Mouse (Mus musculus) lung, embryonic 16.5 days (tissue): ENCODE measurements around the gene Uri1. TPM values are rescaled to one million over a fixed set of nuclear protein-coding genes. Genes with fewer than 3 reads are reported as not detected.

Experiments
- ATAC-seq: fragments of 200-750 bp; cut with Nextera tagmentation; 2 replicates; pipeline ENCODE4 v1.8.0; 2017; ENCODE audit warnings: low read depth, mild to moderate bottlenecking, moderate library complexity
- H3K27ac ChIP-seq: fragments of 300-500 bp; sonication (generic); 2 replicates; pipeline ENCODE4 v1.5.1; 2014; ENCODE audit warnings: mild to moderate bottlenecking, control low read depth, low read length
- H3K27me3 ChIP-seq: fragments of 300-500 bp; sonication (generic); 2 replicates; pipeline ENCODE4 v1.6.1; 2014; ENCODE audit warnings: low read depth, low read length, mixed read lengths; ENCODE audit not compliant: control insufficient read depth, insufficient read depth
- H3K36me3 ChIP-seq: fragments of 300-500 bp; sonication (generic); 2 replicates; pipeline ENCODE4 v1.6.1; 2014; ENCODE audit warnings: low read length; ENCODE audit not compliant: control insufficient read depth, insufficient read depth
- H3K4me1 ChIP-seq: fragments of 300-500 bp; sonication (generic); replicated peaks from 2 replicates; pipeline ENCODE4 v1.6.1; 2014; ENCODE audit warnings: low read length, mixed read lengths; ENCODE audit not compliant: control insufficient read depth, insufficient read depth
- H3K4me2 ChIP-seq: fragments of 300-500 bp; sonication (generic); 2 replicates; pipeline ENCODE4 v1.6.1; 2014; ENCODE audit warnings: low read depth, low read length, control low read depth
- H3K4me3 ChIP-seq: fragments of 300-500 bp; sonication (generic); 2 replicates; pipeline ENCODE4 v1.5.1; 2014; ENCODE audit warnings: mild to moderate bottlenecking, low read length, control low read depth
- H3K9ac ChIP-seq: fragments of 300-500 bp; sonication (generic); 2 replicates; pipeline ENCODE4 v1.6.1; 2014; ENCODE audit warnings: low read length, control low read depth
- H3K9me3 ChIP-seq: fragments of 300-500 bp; sonication (generic); 2 replicates; pipeline ENCODE4 v1.6.1; 2016; ENCODE audit warnings: low read length; ENCODE audit not compliant: control insufficient read depth
- WGBS: fragments of 180-500 bp; shearing (Covaris S2); extraction: QIAGEN DNeasy Blood & Tissue Kit; methylation state at CpG from one replicate; pipeline ENCODE4 v1.1.7; 2014; 5-methylcytosine and 5-hydroxymethylcytosine counted together
- polyA plus RNA-seq: library from polyadenylated mRNA; unstranded; fragments of >200 nt; fragmentation: Nextera tagmentation; extraction: Ambion mirVana; gene quantifications from 2 replicates; pipeline ENCODE4 v1.2.1, GENCODE M21; 2015

The Uri1 gene
- polyA plus RNA-seq, 1 experiment from 2014 or later, result 46.1 TPM

DNA sequence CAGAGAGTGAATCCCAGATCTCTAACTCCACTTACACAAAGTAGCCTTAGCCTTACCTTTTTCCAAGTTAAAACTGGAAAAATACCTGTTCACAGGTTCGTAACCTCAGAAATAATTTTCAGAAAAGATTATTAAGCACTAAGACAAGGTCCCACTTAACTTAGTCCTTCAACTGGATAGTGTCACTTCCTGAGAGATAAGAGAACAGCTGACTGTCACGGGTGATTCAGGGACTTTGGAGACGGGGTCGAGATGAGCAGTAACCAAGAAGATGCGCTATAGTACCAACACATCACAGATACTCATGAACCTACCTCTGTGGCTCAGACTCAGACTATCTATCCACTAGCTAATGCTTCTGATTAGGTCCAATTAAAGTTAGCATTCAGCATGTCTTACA is 38.5 kb downstream of the Uri1 start:
- Histone ChIP-seq H3K4me2 (no peak overlapping the region), H3K4me1 (no peaks in the 10 kb centered on the region), H3K27me3 (no peaks in the 10 kb centered on the region), H3K36me3 (peaks cover 5% of the 10 kb centered on the region; the same call in 1 of the 2 replicates), H3K4me3 (no peak overlapping the region), H3K9me3 (no peaks in the 10 kb centered on the region), H3K9ac (no peak overlapping the region), H3K27ac (no peak overlapping the region)
- no peak for ATAC-seq
- WGBS, result 68% methylated on average over 5 of the region's 5 CpGs

DNA sequence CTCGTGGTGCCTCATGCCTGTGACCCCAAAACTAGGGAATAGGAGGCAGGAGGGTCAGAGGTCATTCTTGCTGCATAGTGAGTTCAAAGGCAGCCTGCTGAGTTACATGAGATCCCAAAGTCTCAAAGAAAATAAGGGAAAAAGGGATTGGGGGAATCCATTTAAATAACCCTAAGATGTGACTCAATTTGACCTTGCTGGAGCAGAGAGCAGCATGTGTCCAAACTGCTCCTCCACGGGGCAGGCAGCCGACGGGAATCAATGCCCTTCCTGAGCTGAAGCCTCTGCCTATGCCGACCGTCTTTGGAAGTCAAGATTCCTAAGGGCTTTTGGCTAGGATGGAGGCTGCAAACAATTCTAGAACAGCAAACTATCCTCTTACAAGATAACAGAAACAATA is 39.9 kb downstream of the Uri1 start:
- no peak overlapping the region for H3K4me2 ChIP-seq
- H3K4me3 ChIP-seq, result no peak overlapping the region
- H3K4me1 ChIP-seq, result no peaks in the 10 kb centered on the region
- H3K36me3 ChIP-seq, result peaks cover 5% of the 10 kb centered on the region; the same call in 1 of the 2 replicates
- ATAC-seq, result no peak
- H3K27me3 ChIP-seq, result no peaks in the 10 kb centered on the region
- H3K27ac ChIP-seq, result no peak overlapping the region
- no peaks in the 10 kb centered on the region for H3K9me3 ChIP-seq
- no peak overlapping the region for H3K9ac ChIP-seq
- WGBS, result 51% methylated on average over 6 of the region's 6 CpGs

GRCm38 (mm10) chr7:37979729-37980128 is 43.6 kb downstream of the Uri1 start:
- no peak for ATAC-seq
- H3K27me3 ChIP-seq, result no peaks in the 10 kb centered on the region
- no peaks in the 10 kb centered on the region for H3K9me3 ChIP-seq
- peaks cover 10% of the 10 kb centered on the region; the same call in 1 of the 2 replicates for H3K36me3 ChIP-seq
- WGBS, result 89% methylated on average over 3 of the region's 3 CpGs
- H3K4me2 ChIP-seq, result no peak overlapping the region
- H3K27ac ChIP-seq, result no peak overlapping the region
- no peaks in the 10 kb centered on the region for H3K4me1 ChIP-seq
- H3K4me3 ChIP-seq, result no peak overlapping the region
- H3K9ac ChIP-seq, result no peak overlapping the region

DNA sequence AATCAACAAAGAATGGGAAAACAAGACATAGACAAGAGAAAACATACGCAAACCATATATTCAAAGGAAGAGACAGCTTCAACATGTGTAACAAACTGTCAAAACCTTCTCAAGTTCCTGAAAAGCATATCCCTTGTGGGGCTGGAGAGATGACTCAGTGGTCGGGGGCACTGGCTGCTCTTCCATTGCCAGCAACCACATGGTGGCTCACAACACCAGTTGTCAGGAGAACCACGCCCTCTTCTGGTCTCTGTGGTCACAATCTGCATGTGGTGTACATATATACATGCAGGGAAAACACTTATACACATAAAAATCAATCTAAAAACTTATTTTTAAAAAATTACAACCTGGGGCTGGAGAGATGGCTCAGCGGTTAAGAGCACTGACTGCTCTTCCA is 44.9 kb downstream of the Uri1 start:
- no peak overlapping the region for H3K27ac ChIP-seq
- 93% methylated on average over 4 of the region's 4 CpGs for WGBS
- no peak overlapping the region for H3K4me2 ChIP-seq
- no peak overlapping the region for H3K4me3 ChIP-seq
- no peaks in the 10 kb centered on the region for H3K9me3 ChIP-seq
- peaks cover 10% of the 10 kb centered on the region; the same call in 1 of the 2 replicates for H3K36me3 ChIP-seq
- no peak overlapping the region for H3K9ac ChIP-seq
- no peak for ATAC-seq
- no peaks in the 10 kb centered on the region for H3K4me1 ChIP-seq
- H3K27me3 ChIP-seq, result no peaks in the 10 kb centered on the region

GRCm38 (mm10) chr7:37977676-37978075 is 45.7 kb downstream of the Uri1 start:
- H3K27ac ChIP-seq, result no peak overlapping the region
- no peak for ATAC-seq
- no peaks in the 10 kb centered on the region for H3K9me3 ChIP-seq
- 87% methylated on average over 2 of the region's 2 CpGs for WGBS
- H3K4me3 ChIP-seq, result no peak overlapping the region
- H3K36me3 ChIP-seq, result peaks cover 10% of the 10 kb centered on the region; the same call in 1 of the 2 replicates
- no peaks in the 10 kb centered on the region for H3K27me3 ChIP-seq
- H3K9ac ChIP-seq, result no peak overlapping the region
- H3K4me1 ChIP-seq, result no peaks in the 10 kb centered on the region; the same call in 1 of the 2 replicates
- H3K4me2 ChIP-seq, result no peak overlapping the region

GRCm38 (mm10) chr7:37972999-37973555 is 50.3 kb downstream of the Uri1 start:
- no peak for ATAC-seq
- H3K27me3 ChIP-seq, result no peaks in the 10 kb centered on the region
- peaks cover 3% of the 10 kb centered on the region; the same call in 1 of the 2 replicates for H3K36me3 ChIP-seq
- WGBS, result 74% methylated on average over 2 of the region's 2 CpGs
- no peaks in the 10 kb centered on the region for H3K9me3 ChIP-seq
- peaks cover 9% of the 10 kb centered on the region for H3K4me1 ChIP-seq
- no peak overlapping the region for H3K4me3 ChIP-seq
- no peak overlapping the region for H3K9ac ChIP-seq
- no peak overlapping the region for H3K4me2 ChIP-seq
- H3K27ac ChIP-seq, result no peak overlapping the region

GRCm38 (mm10) chr7:37972571-37972970 is 50.8 kb downstream of the Uri1 start:
- Histone ChIP-seq H3K27ac (no peak overlapping the region), H3K9me3 (no peaks in the 10 kb centered on the region), H3K36me3 (peaks cover 3% of the 10 kb centered on the region; the same call in 1 of the 2 replicates), H3K4me3 (no peak overlapping the region), H3K4me2 (no peak overlapping the region), H3K4me1 (peaks cover 9% of the 10 kb centered on the region), H3K9ac (no peak overlapping the region), H3K27me3 (no peaks in the 10 kb centered on the region)
- WGBS, result 65% methylated on average over 9 of the region's 9 CpGs
- ATAC-seq, result no peak

- peaks cover 35% of the 10 kb centered on the region for H3K36me3 ChIP-seq
- no peaks in the 10 kb centered on the region for H3K9me3 ChIP-seq
- no peak for ATAC-seq
- no peak overlapping the region for H3K27ac ChIP-seq
- no peak overlapping the region for H3K9ac ChIP-seq
- no peak overlapping the region for H3K4me3 ChIP-seq
- 86% methylated on average over 17 of the region's 17 CpGs for WGBS
- H3K4me1 ChIP-seq, result no peaks in the 10 kb centered on the region
- H3K4me2 ChIP-seq, result no peak overlapping the region
- no peaks in the 10 kb centered on the region for H3K27me3 ChIP-seq
These were observed 61.0 kb downstream of the Uri1 start for GRCm38 (mm10) chr7:37962326-37962725.

DNA sequence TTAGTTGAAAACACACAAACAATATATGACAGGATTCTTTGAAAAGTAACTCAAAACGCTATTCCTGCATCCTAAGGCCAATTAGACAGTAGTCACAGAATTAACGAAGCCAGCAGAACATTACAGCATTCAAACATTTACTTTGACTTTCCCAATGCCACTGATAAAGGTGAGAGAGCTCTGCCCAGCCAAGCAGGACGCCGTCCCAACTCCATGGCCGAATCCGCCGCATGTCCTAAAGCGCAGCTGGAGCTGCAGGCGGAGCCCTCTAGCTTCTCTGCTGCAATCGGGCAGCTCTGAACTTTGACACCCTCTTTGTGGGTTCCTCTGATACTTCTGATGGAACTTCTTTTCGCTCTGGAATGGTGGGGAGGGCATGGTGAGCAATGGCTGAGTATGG is 62.1 kb downstream of the Uri1 start:
- ATAC-seq, result no peak
- H3K27me3 ChIP-seq, result no peaks in the 10 kb centered on the region
- no peaks in the 10 kb centered on the region for H3K9me3 ChIP-seq
- H3K4me2 ChIP-seq, result no peak overlapping the region
- H3K36me3 ChIP-seq, result peaks cover 40% of the 10 kb centered on the region
- H3K9ac ChIP-seq, result no peak overlapping the region
- 82% methylated on average over 11 of the region's 11 CpGs for WGBS
- no peak overlapping the region for H3K27ac ChIP-seq
- no peak overlapping the region for H3K4me3 ChIP-seq
- H3K4me1 ChIP-seq, result no peaks in the 10 kb centered on the region

- Histone ChIP-seq H3K4me3 (no peak overlapping the region), H3K9me3 (no peaks in the 10 kb centered on the region), H3K27ac (no peak overlapping the region), H3K27me3 (no peaks in the 10 kb centered on the region), H3K36me3 (peaks cover 2% of the 10 kb centered on the region; the same call in 1 of the 2 replicates), H3K9ac (no peak overlapping the region), H3K4me2 (no peak overlapping the region), H3K4me1 (no peaks in the 10 kb centered on the region)
- WGBS, result 77% methylated on average over 9 of the region's 9 CpGs
- ATAC-seq, result no peak
These were observed 71.5 kb downstream of the Uri1 start for GRCm38 (mm10) chr7:37951841-37952240.
